Mouse (Mus musculus): ENCODE measurements around the gene Sae1. TPM values are rescaled to one million over a fixed set of nuclear protein-coding genes. Genes with fewer than 3 reads are reported as not detected.

Gene Sae1
- polyA plus RNA-seq, 1 experiment from 2014 or later: 339 TPM

- Histone ChIP-seq H3K9me3 (ENCODE audit: control insufficient read depth, low read length) (no peaks in the 10 kb centered on the region), H3K4me1 (replicated peaks; ENCODE audit: control insufficient read depth, insufficient read depth, low read length) (no peaks in the 10 kb centered on the region), H3K4me3 (ENCODE audit: low read depth, low read length) (no peak overlapping the region), H3K27ac (ENCODE audit: low read depth, low read length) (no peak overlapping the region), H3K36me3 (ENCODE audit: control insufficient read depth, insufficient read depth, low read length) (no peaks in the 10 kb centered on the region; the same call in 1 of the 2 replicates), H3K4me2 (replicated peaks; ENCODE audit: low read depth, low read length) (no peak overlapping the region), H3K27me3 (ENCODE audit: control insufficient read depth, insufficient read depth, low read length) (no peaks in the 10 kb centered on the region), H3K9ac (ENCODE audit: low read depth, low read length) (no peak overlapping the region)
- ATAC-seq (ENCODE audit: low FRiP score) (no peak), DNase-seq (ENCODE audit: low spot score) (no peak)
- WGBS: 90% methylated on average over 4 of the region's 4 CpGs
Measured at GRCm38 (mm10) chr7:16345297-16345696, 42.3 kb downstream of the Sae1 start.

- Histone ChIP-seq H3K4me2 (replicated peaks; ENCODE audit: low read depth, low read length) (no peak overlapping the region), H3K9me3 (ENCODE audit: control insufficient read depth, low read length) (no peaks in the 10 kb centered on the region), H3K36me3 (ENCODE audit: control insufficient read depth, insufficient read depth, low read length) (no peaks in the 10 kb centered on the region), H3K9ac (ENCODE audit: low read depth, low read length) (no peak overlapping the region), H3K4me3 (ENCODE audit: low read depth, low read length) (no peak overlapping the region), H3K4me1 (replicated peaks; ENCODE audit: control insufficient read depth, insufficient read depth, low read length) (no peaks in the 10 kb centered on the region), H3K27me3 (ENCODE audit: control insufficient read depth, insufficient read depth, low read length) (no peaks in the 10 kb centered on the region), H3K27ac (ENCODE audit: low read depth, low read length) (no peak overlapping the region)
- ATAC-seq (ENCODE audit: low FRiP score) (no peak), DNase-seq (ENCODE audit: low spot score) (no peak)
- 90% methylated on average over 3 of the region's 3 CpGs for WGBS
Measured at GRCm38 (mm10) chr7:16344598-16344997, 43.0 kb downstream of the Sae1 start.

GRCm38 (mm10) chr7:16337733-16338132, 49.9 kb downstream of the Sae1 start:
- H3K36me3 ChIP-seq (ENCODE audit: control insufficient read depth, insufficient read depth, low read length): peaks cover 3% of the 10 kb centered on the region; the same call in 1 of the 2 replicates
- no peak for ATAC-seq (ENCODE audit: low FRiP score)
- H3K4me3 ChIP-seq (ENCODE audit: low read depth, low read length): no peak overlapping the region

GRCm38 (mm10) chr7:16329146-16329545, 58.5 kb downstream of the Sae1 start:
- no peak overlapping the region for H3K27ac ChIP-seq (ENCODE audit: low read depth, low read length)
- H3K36me3 ChIP-seq (ENCODE audit: control insufficient read depth, insufficient read depth, low read length): peaks cover 9% of the 10 kb centered on the region
- 94% methylated on average over 3 of the region's 3 CpGs for WGBS
- H3K4me3 ChIP-seq (ENCODE audit: low read depth, low read length): no peak overlapping the region
- H3K4me1 ChIP-seq (replicated peaks; ENCODE audit: control insufficient read depth, insufficient read depth, low read length): no peaks in the 10 kb centered on the region
- no peak overlapping the region for H3K9ac ChIP-seq (ENCODE audit: low read depth, low read length)
- ATAC-seq (ENCODE audit: low FRiP score) (no peak), DNase-seq (ENCODE audit: low spot score) (no peak)
- H3K9me3 ChIP-seq (ENCODE audit: control insufficient read depth, low read length): no peaks in the 10 kb centered on the region
- no peak overlapping the region for H3K4me2 ChIP-seq (replicated peaks; ENCODE audit: low read depth, low read length)
- no peaks in the 10 kb centered on the region for H3K27me3 ChIP-seq (ENCODE audit: control insufficient read depth, insufficient read depth, low read length)

More at GRCm38 (mm10) chr7:16337733-16338132, 49.9 kb downstream of the Sae1 start:
- no peak overlapping the region for H3K9ac ChIP-seq (ENCODE audit: low read depth, low read length)
- H3K27ac ChIP-seq (ENCODE audit: low read depth, low read length): no peak overlapping the region
- H3K27me3 ChIP-seq (ENCODE audit: control insufficient read depth, insufficient read depth, low read length): no peaks in the 10 kb centered on the region
- no peaks in the 10 kb centered on the region for H3K4me1 ChIP-seq (replicated peaks; ENCODE audit: control insufficient read depth, insufficient read depth, low read length)
- no peak for DNase-seq (ENCODE audit: low spot score)
- no peaks in the 10 kb centered on the region for H3K9me3 ChIP-seq (ENCODE audit: control insufficient read depth, low read length)
- 75% methylated on average over 2 of the region's 2 CpGs for WGBS
- no peak overlapping the region for H3K4me2 ChIP-seq (replicated peaks; ENCODE audit: low read depth, low read length)

DNA sequence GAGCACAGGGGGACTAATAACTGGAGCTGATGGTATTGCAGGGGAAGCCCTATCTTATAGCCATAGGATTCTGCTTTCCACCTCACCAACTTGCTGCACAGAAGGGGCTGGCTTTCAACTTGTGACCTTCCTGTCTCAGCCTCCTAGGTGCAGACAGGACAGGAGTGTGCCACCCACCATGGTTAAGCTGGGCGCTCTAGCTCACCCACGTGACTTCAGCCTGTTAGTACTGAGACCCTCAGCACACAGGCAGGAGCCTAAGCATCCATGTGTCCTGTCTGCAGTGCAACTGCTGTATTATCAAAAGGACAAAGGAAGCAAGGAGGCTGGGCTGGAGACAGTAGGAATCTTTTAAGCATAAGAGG, 61.0 kb downstream of the Sae1 start:
- Histone ChIP-seq H3K27ac (ENCODE audit: low read depth, low read length) (no peak overlapping the region), H3K27me3 (ENCODE audit: control insufficient read depth, insufficient read depth, low read length) (no peaks in the 10 kb centered on the region), H3K36me3 (ENCODE audit: control insufficient read depth, insufficient read depth, low read length) (peaks cover 5% of the 10 kb centered on the region; the same call in 1 of the 2 replicates), H3K9ac (ENCODE audit: low read depth, low read length) (no peak overlapping the region), H3K4me3 (ENCODE audit: low read depth, low read length) (no peak overlapping the region), H3K4me2 (replicated peaks; ENCODE audit: low read depth, low read length) (no peak overlapping the region), H3K9me3 (ENCODE audit: control insufficient read depth, low read length) (no peaks in the 10 kb centered on the region), H3K4me1 (replicated peaks; ENCODE audit: control insufficient read depth, insufficient read depth, low read length) (no peaks in the 10 kb centered on the region)
- WGBS: 94% methylated on average over 2 of the region's 2 CpGs
- ATAC-seq (ENCODE audit: low FRiP score) (no peak), DNase-seq (ENCODE audit: low spot score) (no peak)

DNA sequence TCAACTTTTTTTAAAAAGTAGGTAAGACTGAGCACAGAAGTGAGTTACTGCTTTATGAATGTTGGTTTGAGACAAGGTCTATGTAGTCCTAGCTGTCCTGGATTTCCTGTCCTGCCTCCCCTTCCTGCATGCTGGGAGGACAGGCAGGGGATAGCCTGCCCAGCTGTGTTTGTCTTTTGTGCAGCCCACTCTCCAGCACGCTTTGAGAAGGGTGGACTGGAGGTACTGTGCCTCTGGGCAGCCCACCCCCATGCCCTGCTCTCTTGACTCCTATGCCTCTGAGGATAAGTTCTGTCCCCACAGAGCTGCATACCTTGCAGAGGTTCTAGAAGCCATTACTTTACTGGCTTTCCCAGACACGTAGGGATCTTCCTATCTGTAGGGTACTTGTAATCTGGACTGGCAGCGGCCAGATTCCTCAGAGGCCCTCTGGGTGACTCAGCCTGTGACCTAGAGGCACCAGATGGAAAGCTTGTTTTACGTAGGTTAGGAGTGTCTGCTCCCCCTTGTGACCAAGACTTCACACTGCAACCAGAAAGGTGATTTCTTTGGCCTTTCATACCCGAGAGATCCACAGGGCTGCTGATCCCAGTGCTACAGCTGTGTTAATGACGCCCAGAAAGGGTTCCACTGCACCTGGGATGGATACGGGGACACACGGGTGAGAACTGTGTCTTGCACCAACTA, 61.5 kb downstream of the Sae1 start:
- Histone ChIP-seq H3K4me3 (ENCODE audit: low read depth, low read length) (no peak overlapping the region), H3K9ac (ENCODE audit: low read depth, low read length) (no peak overlapping the region), H3K27ac (ENCODE audit: low read depth, low read length) (peak overlapping the region; percentile 47; the same call in 1 of the 2 replicates), H3K4me1 (replicated peaks; ENCODE audit: control insufficient read depth, insufficient read depth, low read length) (no peaks in the 10 kb centered on the region), H3K36me3 (ENCODE audit: control insufficient read depth, insufficient read depth, low read length) (peaks cover 5% of the 10 kb centered on the region; the same call in 1 of the 2 replicates), H3K9me3 (ENCODE audit: control insufficient read depth, low read length) (no peaks in the 10 kb centered on the region), H3K4me2 (replicated peaks; ENCODE audit: low read depth, low read length) (no peak overlapping the region), H3K27me3 (ENCODE audit: control insufficient read depth, insufficient read depth, low read length) (no peaks in the 10 kb centered on the region)
- whole genome bisulfite sequencing: 27% methylated on average over 8 of the region's 8 CpGs
- ATAC-seq (ENCODE audit: low FRiP score) (peak; percentile 56; the same call in 1 of the 2 replicates), DNase-seq (ENCODE audit: low spot score) (peak; percentile 81)

GRCm38 (mm10) chr7:16324661-16325060, 62.9 kb downstream of the Sae1 start:
- H3K27me3 ChIP-seq (ENCODE audit: control insufficient read depth, insufficient read depth, low read length): no peaks in the 10 kb centered on the region
- peaks cover 5% of the 10 kb centered on the region; the same call in 1 of the 2 replicates for H3K36me3 ChIP-seq (ENCODE audit: control insufficient read depth, insufficient read depth, low read length)
- ATAC-seq (ENCODE audit: low FRiP score) (no peak), DNase-seq (ENCODE audit: low spot score) (no peak)
- H3K4me3 ChIP-seq (ENCODE audit: low read depth, low read length): no peak overlapping the region
- no peaks in the 10 kb centered on the region for H3K4me1 ChIP-seq (replicated peaks; ENCODE audit: control insufficient read depth, insufficient read depth, low read length)
- no peak overlapping the region for H3K9ac ChIP-seq (ENCODE audit: low read depth, low read length)
- H3K4me2 ChIP-seq (replicated peaks; ENCODE audit: low read depth, low read length): no peak overlapping the region
- WGBS: 90% methylated on average over 7 of the region's 7 CpGs
- H3K27ac ChIP-seq (ENCODE audit: low read depth, low read length): no peak overlapping the region
- H3K9me3 ChIP-seq (ENCODE audit: control insufficient read depth, low read length): no peaks in the 10 kb centered on the region

DNA sequence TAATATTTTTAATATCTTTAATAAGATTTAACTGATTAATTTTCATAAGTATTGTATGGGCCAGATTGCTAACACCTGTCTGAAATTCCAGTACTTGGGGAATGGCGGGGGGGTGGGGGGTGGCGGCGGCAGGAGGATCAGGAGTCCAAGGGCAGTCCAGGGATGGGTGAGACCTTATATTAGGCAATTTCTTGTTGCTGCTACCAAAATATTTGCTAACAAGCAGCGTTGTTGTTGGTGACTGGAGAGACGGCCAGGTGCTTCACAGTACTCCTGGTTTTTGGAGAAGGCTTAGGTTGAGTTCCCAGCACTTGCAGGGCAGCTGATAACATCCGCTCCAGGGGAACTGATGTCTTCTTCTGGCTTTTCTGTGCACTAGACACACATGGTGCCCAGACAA, 67.1 kb downstream of the Sae1 start:
- H3K27me3 ChIP-seq (ENCODE audit: control insufficient read depth, insufficient read depth, low read length): no peaks in the 10 kb centered on the region
- DNase-seq (ENCODE audit: low spot score): no peak
- H3K4me3 ChIP-seq (ENCODE audit: low read depth, low read length): no peak overlapping the region
- no peaks in the 10 kb centered on the region for H3K36me3 ChIP-seq (ENCODE audit: control insufficient read depth, insufficient read depth, low read length)
- H3K9me3 ChIP-seq (ENCODE audit: control insufficient read depth, low read length): no peaks in the 10 kb centered on the region
- no peak overlapping the region for H3K9ac ChIP-seq (ENCODE audit: low read depth, low read length)
- 87% methylated on average over 6 of the region's 6 CpGs for WGBS
- ATAC-seq (ENCODE audit: low FRiP score): no peak
- no peak overlapping the region for H3K4me2 ChIP-seq (replicated peaks; ENCODE audit: low read depth, low read length)
- no peak overlapping the region for H3K27ac ChIP-seq (ENCODE audit: low read depth, low read length)
- H3K4me1 ChIP-seq (replicated peaks; ENCODE audit: control insufficient read depth, insufficient read depth, low read length): no peaks in the 10 kb centered on the region

DNA sequence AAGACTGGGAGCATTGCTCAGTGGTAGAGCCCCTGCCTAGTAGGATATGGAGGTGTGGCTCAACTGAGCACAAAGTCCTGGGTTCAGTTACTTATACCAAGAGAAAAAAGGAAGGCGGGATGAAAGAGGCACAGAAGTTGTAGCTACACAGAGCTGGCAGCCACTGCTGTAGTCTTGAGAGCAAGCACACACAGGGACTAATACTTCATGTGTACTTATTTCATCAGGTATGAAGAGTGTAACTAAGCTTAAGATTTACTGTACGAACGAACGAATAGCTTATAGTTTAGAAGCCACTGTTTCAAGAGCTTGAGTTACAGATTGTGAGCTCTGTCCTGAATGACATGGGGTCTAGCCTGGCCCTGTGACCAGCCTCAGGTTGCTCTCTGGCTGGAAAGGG, 68.4 kb downstream of the Sae1 start:
- WGBS: 91% methylated on average over 4 of the region's 4 CpGs
- DNase-seq (ENCODE audit: low spot score): no peak
- ATAC-seq (ENCODE audit: low FRiP score): no peak

More for the DNA sequence above, 68.4 kb downstream of the Sae1 start:
- H3K27me3 ChIP-seq (ENCODE audit: control insufficient read depth, insufficient read depth, low read length): no peaks in the 10 kb centered on the region
- H3K4me1 ChIP-seq (replicated peaks; ENCODE audit: control insufficient read depth, insufficient read depth, low read length): no peaks in the 10 kb centered on the region
- no peaks in the 10 kb centered on the region for H3K9me3 ChIP-seq (ENCODE audit: control insufficient read depth, low read length)
- H3K27ac ChIP-seq (ENCODE audit: low read depth, low read length): no peak overlapping the region
- H3K9ac ChIP-seq (ENCODE audit: low read depth, low read length): no peak overlapping the region
- no peak overlapping the region for H3K4me2 ChIP-seq (replicated peaks; ENCODE audit: low read depth, low read length)
- H3K36me3 ChIP-seq (ENCODE audit: control insufficient read depth, insufficient read depth, low read length): no peaks in the 10 kb centered on the region
- no peak overlapping the region for H3K4me3 ChIP-seq (ENCODE audit: low read depth, low read length)

All from hindbrain, embryonic 11.5 days (tissue).